Mouse (Mus musculus) ES-E14 (cell line): ENCODE measurements around the gene Macrod2. TPM values are rescaled to one million over a fixed set of nuclear protein-coding genes. Genes with fewer than 3 reads are reported as not detected.

ENCODE experiments used
- DNase-seq: peaks from one replicate; pipeline ENCODE4 v3.0.0-alpha.2; 2013; ENCODE audit warnings: low read depth, low spot score
- H3K27ac ChIP-seq: 2 replicates; pipeline ENCODE4 v1.5.1; 2012; ENCODE audit warnings: low read depth, mild to moderate bottlenecking, low read length, moderate library complexity, mixed read lengths; ENCODE audit not compliant: poor library complexity, insufficient read depth, severe bottlenecking
- H3K36me3 ChIP-seq: 2 replicates; pipeline ENCODE4 v1.6.1; 2012; ENCODE audit warnings: mild to moderate bottlenecking, low read length, moderate library complexity, mixed read lengths; ENCODE audit not compliant: control insufficient read depth, poor library complexity, insufficient read depth, severe bottlenecking
- H3K4me1 ChIP-seq, 2 experiments: fragments of 150-350 bp in 1 of 2; sonication (generic) in 1 of 2; 2 replicates each; pipeline ENCODE4 v1.6.1; 2012; ENCODE audit warnings: low read length in 2 of 2, mild to moderate bottlenecking in 1 of 2, mixed read lengths in 1 of 2; ENCODE audit not compliant: control insufficient read depth in 2 of 2, insufficient read depth in 2 of 2, poor library complexity in 1 of 2
- H3K4me3 ChIP-seq, 2 experiments: fragments of 150-350 bp in 1 of 2; sonication (generic) in 1 of 2; 2 replicates each; pipeline ENCODE4 v1.5.1; 2012; ENCODE audit warnings: low read length in 2 of 2, low read depth in 1 of 2, mild to moderate bottlenecking in 1 of 2, mixed read lengths in 1 of 2; ENCODE audit not compliant: insufficient read depth in 1 of 2, poor library complexity in 1 of 2, severe bottlenecking in 1 of 2
- H3K9ac ChIP-seq: 2 replicates; pipeline ENCODE4 v1.6.1; 2012; ENCODE audit warnings: low read depth, mild to moderate bottlenecking, low read length, mixed read lengths; ENCODE audit not compliant: poor library complexity, insufficient read depth, severe bottlenecking
- H3K9me3 ChIP-seq: fragments of 150-350 bp; sonication (generic); 2 replicates; pipeline ENCODE4 v1.6.1; 2012; ENCODE audit warnings: low read depth, mild to moderate bottlenecking, low read length; ENCODE audit not compliant: control insufficient read depth, insufficient read depth
- CHD2 ChIP-seq: IDR thresholded peaks from 2 replicates; pipeline ENCODE4 v1.6.1; 2014; ENCODE audit warnings: mild to moderate bottlenecking, low read depth, low read length, inconsistent platforms
- HCFC1 ChIP-seq: IDR thresholded peaks from 2 replicates; pipeline ENCODE4 v1.6.1; 2012; ENCODE audit warnings: low read length, inconsistent platforms, borderline replicate concordance; ENCODE audit not compliant: insufficient read depth
- MAFK ChIP-seq: IDR thresholded peaks from 2 replicates; pipeline ENCODE4 v1.6.1; 2014; ENCODE audit warnings: mild to moderate bottlenecking, low read depth, low read length, inconsistent platforms; ENCODE audit not compliant: insufficient read depth
- ZC3H11A ChIP-seq: IDR thresholded peaks from 2 replicates; pipeline ENCODE4 v1.6.1; 2012; ENCODE audit warnings: low read depth, mild to moderate bottlenecking, inconsistent platforms, low read length, borderline replicate concordance
- ZNF384 ChIP-seq: IDR thresholded peaks from 2 replicates; pipeline ENCODE4 v1.6.1; 2012; ENCODE audit warnings: low read depth, low read length, inconsistent platforms
- in situ Hi-C, 2 experiments: fragments of 600-800 bp; cut with MboI; formaldehyde crosslinking; loops; one replicate each; pipeline ENCODE4 v1.15.1; 2025; ENCODE audit warnings: low sequenced_read_pairs in 2 of 2, inconsistent platforms in 1 of 2; ENCODE audit not compliant: unreplicated experiment in 2 of 2
- total RNA-seq: library from RNA; depleted of rRNA; stranded (reverse); fragments of 300-350 nt; gene quantifications from 2 replicates; pipeline ENCODE4 v1.2.3, GENCODE M21; 2012

Macrod2 gene
- total RNA-seq, 1 experiment, result 12.7 TPM

GRCm38 (mm10) chr2:141551701-141552100, 1156.6 kb downstream of the Macrod2 start:
- Histone ChIP-seq H3K27ac (no peak overlapping the region), H3K4me1 (peaks cover 0 to 2% of the 10 kb centered on the region in 2 experiments; a peak in 1 of 4 replicates), H3K4me3 (no peak overlapping the region), H3K36me3 (no peaks in the 10 kb centered on the region), H3K9ac (no peak overlapping the region), H3K9me3 (no peaks in the 10 kb centered on the region)
- DNase-seq, result peak; percentile 4
- TF ChIP-seq ZNF384, result no peak
- TF ChIP-seq ZC3H11A, result no peak
- no peak for TF ChIP-seq CHD2
- TF ChIP-seq MAFK, result no peak
- no peak for TF ChIP-seq HCFC1
- in situ Hi-C loops, result no loop called here

- no peaks in the 10 kb centered on the region for H3K36me3 ChIP-seq
- H3K4me3 ChIP-seq, result no peak overlapping the region
- peaks cover 0 to 1% of the 10 kb centered on the region in 2 experiments; a peak in 1 of 4 replicates for H3K4me1 ChIP-seq
- no peak for DNase-seq
- no peaks in the 10 kb centered on the region for H3K9me3 ChIP-seq
- no peak overlapping the region for H3K27ac ChIP-seq
- H3K9ac ChIP-seq, result no peak overlapping the region
- no peak for TF ChIP-seq CHD2
- in situ Hi-C loops, result no loop called here
Observed at GRCm38 (mm10) chr2:141556747-141557146, 1161.6 kb downstream of the Macrod2 start.

- H3K9ac ChIP-seq, result no peak overlapping the region
- no peaks in the 10 kb centered on the region for H3K36me3 ChIP-seq
- in situ Hi-C loops, result no loop called here
- no peaks in the 10 kb centered on the region for H3K4me1 ChIP-seq
- H3K9me3 ChIP-seq, result no peaks in the 10 kb centered on the region
- no peak for DNase-seq
- H3K4me3 ChIP-seq, result no peak overlapping the region
- TF ChIP-seq ZC3H11A, result no peak
- no peak for TF ChIP-seq HCFC1
- no peak for TF ChIP-seq MAFK
- no peak for TF ChIP-seq ZNF384
- TF ChIP-seq CHD2, result no peak
- H3K27ac ChIP-seq, result no peak overlapping the region
Observed at GRCm38 (mm10) chr2:141558242-141558827, 1163.2 kb downstream of the Macrod2 start.

GRCm38 (mm10) chr2:141565986-141566385, 1170.9 kb downstream of the Macrod2 start:
- TF ChIP-seq ZNF384 (no peak), MAFK (no peak), ZC3H11A (no peak), HCFC1 (no peak), CHD2 (no peak)
- no peaks in the 10 kb centered on the region for H3K9me3 ChIP-seq
- in situ Hi-C loops, result no loop called here
- H3K36me3 ChIP-seq, result no peaks in the 10 kb centered on the region
- no peak overlapping the region for H3K27ac ChIP-seq
- DNase-seq, result no peak
- H3K4me1 ChIP-seq, result no peaks in the 10 kb centered on the region
- H3K9ac ChIP-seq, result no peak overlapping the region
- H3K4me3 ChIP-seq, result no peak overlapping the region

GRCm38 (mm10) chr2:141571360-141571759, 1176.3 kb downstream of the Macrod2 start:
- TF ChIP-seq ZC3H11A, result no peak
- Histone ChIP-seq H3K27ac (no peak overlapping the region), H3K4me3 (no peak overlapping the region), H3K9me3 (no peaks in the 10 kb centered on the region), H3K9ac (no peak overlapping the region), H3K4me1 (no peaks in the 10 kb centered on the region), H3K36me3 (no peaks in the 10 kb centered on the region)
- in situ Hi-C loops, result no loop called here
- no peak for DNase-seq
